Mouse (Mus musculus) megakaryocyte, embryonic 14.5 days (primary cell): ENCODE measurements at regions not wholly inside any gene's neighbourhood (a gene's known extent, or its start where the extent isn't known, plus 50 kb on each side); places are given as distances from the start of the nearest gene placed in this dataset.

Experiments used
- H3K27me3 ChIP-seq: replicated peaks from 2 replicates; pipeline ENCODE3; 2012; ENCODE audit warnings: inconsistent platforms
- H3K36me3 ChIP-seq: replicated peaks from 2 replicates; pipeline ENCODE3; 2012; ENCODE audit warnings: low read length, inconsistent platforms, mixed read lengths
- H3K4me1 ChIP-seq: 2 replicates; pipeline ENCODE4 v1.6.1; 2012; ENCODE audit warnings: inconsistent platforms
- H3K4me3 ChIP-seq: replicated peaks from 2 replicates; pipeline ENCODE3; 2012; ENCODE audit warnings: moderate library complexity, mild to moderate bottlenecking, inconsistent platforms
- H3K9me3 ChIP-seq: 2 replicates; pipeline ENCODE4 v1.6.1; 2012; ENCODE audit warnings: inconsistent platforms
- FLI1 ChIP-seq: IDR thresholded peaks from 2 replicates; pipeline ENCODE4 v1.6.1; 2012; ENCODE audit warnings: low read length, inconsistent platforms, mixed read lengths
- GATA1 ChIP-seq: IDR thresholded peaks from 3 replicates; pipeline ENCODE4 v1.6.1; 2012; ENCODE audit warnings: mixed read lengths, low read length, inconsistent platforms, borderline replicate concordance

DNA sequence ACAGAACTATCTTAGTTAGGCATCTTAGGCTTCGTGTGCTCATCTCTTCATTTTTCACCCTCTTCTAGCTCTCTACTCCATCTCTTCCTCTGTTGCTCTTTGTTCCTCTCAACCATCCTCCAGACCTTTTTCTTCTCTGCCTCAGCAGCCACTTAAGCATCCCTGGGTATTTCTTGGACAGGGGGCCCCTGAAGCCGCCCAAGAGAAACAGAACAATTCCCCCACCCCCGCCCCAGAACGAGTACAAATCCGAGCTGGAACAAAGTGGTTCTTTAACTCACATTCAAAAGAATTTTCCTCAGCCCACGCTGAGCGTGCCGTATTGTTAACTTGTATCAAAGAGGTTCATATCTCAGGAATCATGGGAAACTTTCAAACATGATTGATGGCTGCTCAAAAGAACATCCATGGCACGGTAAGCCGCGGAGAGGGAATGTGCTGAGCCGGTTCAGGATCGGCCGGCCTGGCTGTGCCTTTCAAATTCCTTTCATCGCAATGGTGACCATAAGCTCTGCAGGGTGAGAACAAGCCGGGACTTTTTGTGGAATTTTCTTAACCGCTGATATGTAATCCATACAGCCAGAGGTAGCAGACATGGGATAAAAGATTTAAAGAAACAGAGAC is 181.9 kb upstream of the Noct start:
- H3K27me3 ChIP-seq = no peaks in the 10 kb centered on the region
- TF ChIP-seq FLI1 (no peak), GATA1 (no peak)
- H3K9me3 ChIP-seq = peaks cover 4% of the 10 kb centered on the region; the same call in 1 of the 2 replicates
- no peaks in the 10 kb centered on the region for H3K4me1 ChIP-seq
- no peak overlapping the region for H3K4me3 ChIP-seq
- H3K36me3 ChIP-seq = no peaks in the 10 kb centered on the region

DNA sequence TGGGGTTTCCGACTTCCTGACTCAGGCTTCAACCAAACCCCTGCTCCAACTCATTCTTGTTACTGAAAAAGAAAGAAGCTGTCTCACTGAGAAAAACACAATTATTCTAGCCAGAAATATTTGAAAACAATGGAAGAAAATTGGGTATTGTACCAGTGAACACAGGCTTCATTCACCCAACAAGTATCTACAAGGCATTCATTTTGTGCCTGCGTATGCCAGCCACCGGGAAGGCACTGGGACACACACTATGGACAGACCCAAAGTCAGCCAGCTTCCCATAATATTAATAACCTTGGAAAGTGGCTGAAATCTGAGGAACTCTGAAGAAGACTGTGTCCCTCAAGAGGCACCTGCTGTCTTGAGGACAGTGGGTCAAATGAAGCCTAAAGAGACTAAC is 175.5 kb upstream of the Noct start:
- H3K4me3 ChIP-seq = no peak overlapping the region
- H3K9me3 ChIP-seq = peaks cover 8% of the 10 kb centered on the region
- TF ChIP-seq GATA1 (no peak), FLI1 (no peak)
- no peaks in the 10 kb centered on the region for H3K36me3 ChIP-seq
- no peaks in the 10 kb centered on the region for H3K27me3 ChIP-seq
- H3K4me1 ChIP-seq = no peaks in the 10 kb centered on the region

- Histone ChIP-seq H3K4me1 (no peaks in the 10 kb centered on the region), H3K36me3 (no peaks in the 10 kb centered on the region), H3K4me3 (no peak overlapping the region), H3K27me3 (no peaks in the 10 kb centered on the region), H3K9me3 (peaks cover 8% of the 10 kb centered on the region)
- TF ChIP-seq FLI1 = no peak
- no peak for TF ChIP-seq GATA1
These were observed 174.1 kb upstream of the Noct start for GRCm38 (mm10) chr3:51050156-51050555.

- Histone ChIP-seq H3K9me3 (peaks cover 15% of the 10 kb centered on the region), H3K4me3 (no peak overlapping the region), H3K36me3 (no peaks in the 10 kb centered on the region), H3K27me3 (no peaks in the 10 kb centered on the region), H3K4me1 (no peaks in the 10 kb centered on the region)
- TF ChIP-seq FLI1 (no peak), GATA1 (no peak)
These were observed 169.2 kb upstream of the Noct start for GRCm38 (mm10) chr3:51055004-51055403.

DNA sequence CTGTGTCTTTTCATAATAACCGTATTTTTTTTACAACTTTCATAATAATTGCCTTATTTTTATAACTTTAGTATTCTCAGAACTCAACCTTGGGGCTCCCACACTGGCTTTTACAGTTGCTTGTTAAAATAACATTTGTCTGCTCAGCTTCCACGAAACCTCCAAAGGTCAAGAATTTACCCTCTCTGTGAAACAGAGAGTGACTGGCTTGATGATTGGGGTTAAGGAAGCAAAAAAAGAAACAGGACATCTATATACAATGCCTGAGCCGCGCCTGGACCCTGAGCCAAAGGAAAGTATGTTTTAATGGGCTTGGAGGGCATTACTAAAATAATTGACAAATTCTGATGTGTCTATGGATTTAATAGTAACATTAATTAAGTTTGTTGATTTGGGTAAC is 160.0 kb upstream of the Noct start:
- H3K9me3 ChIP-seq = no peaks in the 10 kb centered on the region
- no peaks in the 10 kb centered on the region for H3K36me3 ChIP-seq
- H3K4me3 ChIP-seq = no peak overlapping the region
- TF ChIP-seq FLI1 = no peak
- TF ChIP-seq GATA1 = no peak
- no peaks in the 10 kb centered on the region for H3K27me3 ChIP-seq
- peaks cover 10% of the 10 kb centered on the region for H3K4me1 ChIP-seq

DNA sequence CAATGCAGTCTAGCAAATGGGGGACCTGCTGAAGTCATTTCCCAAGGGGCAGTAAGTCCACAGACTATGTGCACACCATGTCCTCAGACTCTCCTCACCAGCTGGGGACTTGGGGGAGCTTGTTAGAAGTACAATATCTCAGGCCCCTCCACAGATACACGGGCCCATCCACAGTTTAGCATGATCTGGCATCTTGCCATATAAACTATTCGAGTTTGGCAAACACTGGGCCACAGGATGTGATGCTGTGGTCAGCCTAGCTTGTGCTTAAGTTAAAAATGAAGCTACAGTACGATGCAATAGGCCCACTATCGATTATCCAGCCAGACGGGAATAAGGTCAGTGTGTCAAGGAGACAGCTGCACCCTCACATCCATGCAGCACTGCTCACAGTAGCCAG is 157.9 kb upstream of the Noct start:
- Histone ChIP-seq H3K27me3 (no peaks in the 10 kb centered on the region), H3K36me3 (no peaks in the 10 kb centered on the region), H3K9me3 (no peaks in the 10 kb centered on the region), H3K4me3 (no peak overlapping the region), H3K4me1 (peaks cover 10% of the 10 kb centered on the region)
- no peak for TF ChIP-seq GATA1
- TF ChIP-seq FLI1 = no peak

DNA sequence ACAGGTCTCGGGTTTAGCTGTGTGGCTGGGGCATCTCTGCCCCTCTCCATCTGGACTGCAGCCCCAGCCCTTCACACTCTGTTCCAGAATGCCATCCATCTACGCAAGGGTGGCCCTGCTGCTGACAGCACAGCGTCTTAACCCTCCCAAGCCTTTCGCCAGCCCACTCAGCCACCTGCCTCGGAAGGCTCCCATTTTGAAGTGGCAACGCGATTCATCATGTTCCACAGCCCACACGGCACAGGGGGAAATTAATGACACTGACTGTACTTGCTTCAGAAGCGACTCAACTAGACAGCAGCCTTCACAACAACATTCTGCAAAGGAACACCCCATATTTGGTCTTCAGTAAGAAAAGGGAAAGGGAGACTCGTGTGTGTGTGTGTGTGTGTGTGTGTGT is 151.8 kb upstream of the Noct start:
- no peak overlapping the region for H3K4me3 ChIP-seq
- H3K36me3 ChIP-seq = no peaks in the 10 kb centered on the region
- no peaks in the 10 kb centered on the region for H3K9me3 ChIP-seq
- H3K4me1 ChIP-seq = no peaks in the 10 kb centered on the region
- no peaks in the 10 kb centered on the region for H3K27me3 ChIP-seq
- TF ChIP-seq GATA1 (no peak), FLI1 (no peak)

- 0 out of 2 replicates have a peak, but pooled peaks cover under 1% of the 10 kb centered on the region for H3K4me1 ChIP-seq
- H3K4me3 ChIP-seq = no peak overlapping the region
- no peaks in the 10 kb centered on the region for H3K36me3 ChIP-seq
- H3K27me3 ChIP-seq = no peaks in the 10 kb centered on the region
- TF ChIP-seq FLI1 (no peak), GATA1 (no peak)
- H3K9me3 ChIP-seq = no peaks in the 10 kb centered on the region
These were observed 151.1 kb upstream of the Noct start for GRCm38 (mm10) chr3:51073003-51073679.

GRCm38 (mm10) chr3:51073743-51074319 is 150.4 kb upstream of the Noct start:
- Histone ChIP-seq H3K9me3 (no peaks in the 10 kb centered on the region), H3K4me1 (peaks cover 6% of the 10 kb centered on the region; the same call in 1 of the 2 replicates), H3K4me3 (no peak overlapping the region), H3K27me3 (no peaks in the 10 kb centered on the region), H3K36me3 (no peaks in the 10 kb centered on the region)
- TF ChIP-seq FLI1 (no peak), GATA1 (no peak)
